Comparison of ENCODE assay signal across 22 mouse cellular contexts in genomic region chr5:125515006-125515405, GRCm38 (mm10). TPM values are rescaled to one million over a fixed set of nuclear protein-coding genes. Genes with fewer than 3 reads are reported as not detected.
DNase-seq lines count a peak whose midpoint lies in the region; ATAC-seq and TF ChIP-seq lines count a peak whose summit lies in the region.
"Had no signal": no experiment of that assay in that cellular context is flagged by ENCODE, and none has a peak within 500 bp of the region (broad histone marks: within the 10 kb centered on the region; RNA-seq: fewer than 3 reads in every experiment).

No protein-coding gene starts in this region.

- no peak for TF ChIP-seq POLR2A in brain, embryonic 14.5 days (IDR thresholded peaks at IDR 0.05; ENCODE audit: borderline replicate concordance, extremely low read depth, insufficient read depth, insufficient read length, poor library complexity, severe bottlenecking)

- peaks cover 78% of the 10 kb centered on the region for H3K36me3 ChIP-seq in forebrain, embryonic 12.5 days (replicated peaks)
- peaks cover 72% of the 10 kb centered on the region for H3K36me3 ChIP-seq in forebrain, embryonic 13.5 days (ENCODE audit: poor library complexity, severe bottlenecking)
- peaks cover 69% of the 10 kb centered on the region for H3K36me3 ChIP-seq in hindbrain, postnatal 0 days (ENCODE audit: insufficient read depth, low read length)
- H3K36me3 ChIP-seq in hindbrain, embryonic 14.5 days (replicated peaks; ENCODE audit: control insufficient read depth, insufficient read depth), result peaks cover 77% of the 10 kb centered on the region
- H3K36me3 ChIP-seq in midbrain, embryonic 15.5 days (replicated peaks), result peaks cover 29% of the 10 kb centered on the region; the same call in 1 of the 2 replicates
- peaks cover 38% of the 10 kb centered on the region for H3K36me3 ChIP-seq in midbrain, embryonic 16.5 days (ENCODE audit: control insufficient read depth, insufficient read depth, low read length)

- peak; percentile 30 for DNase-seq in hindbrain, postnatal 0 days (ENCODE audit: low spot score)
- no peak for DNase-seq in hindbrain, embryonic 14.5 days (ENCODE audit: low spot score)
- DNase-seq in brain, embryonic 14.5 days (ENCODE audit: low read depth), result peak; percentile 60
- DNase-seq: adrenal gland, postnatal 10 days; B cell, adult 2 months; cerebellum, adult 18-20 months; cerebellum, adult 9-11 months; cerebellum, postnatal 36 days; gastrocnemius, postnatal 10 days; heart, adult 18-20 months; heart, postnatal 10 days; heart, postnatal 4 days had no signal

- no peak overlapping the region for H3K9ac ChIP-seq in forebrain, embryonic 12.5 days
- H3K9ac ChIP-seq in forebrain, embryonic 13.5 days, result no peak overlapping the region
- H3K9ac ChIP-seq in hindbrain, postnatal 0 days (replicated peaks; ENCODE audit: low read length), result no peak overlapping the region
- no peak overlapping the region; the same call in 1 of the 2 replicates for H3K9ac ChIP-seq in hindbrain, embryonic 14.5 days
- H3K9ac ChIP-seq in midbrain, embryonic 15.5 days, result no peak overlapping the region
- H3K9ac ChIP-seq in midbrain, embryonic 16.5 days (ENCODE audit: low read depth, low read length), result no peak overlapping the region
- H3K9ac ChIP-seq: embryonic facial prominence, embryonic 13.5 days; forebrain, embryonic 15.5 days had no signal

- ATAC-seq in forebrain, embryonic 12.5 days (ENCODE audit: low FRiP score), result peak; percentile 46; the same call in 1 of the 2 replicates
- no peak for ATAC-seq in forebrain, embryonic 13.5 days
- no peak for ATAC-seq in hindbrain, postnatal 0 days
- no peak for ATAC-seq in hindbrain, embryonic 14.5 days (ENCODE audit: low FRiP score)
- ATAC-seq in midbrain, embryonic 15.5 days (replicated peaks), result peak; percentile 48; the same call in 1 of the 2 replicates
- ATAC-seq in midbrain, embryonic 16.5 days, result no peak
- ATAC-seq: CD4-positive, CD25-positive, alpha-beta regulatory T cell, adult 4 months; forebrain, embryonic 15.5 days had no signal

- 90% methylated on average over 12 of the region's 12 CpGs for WGBS in forebrain, embryonic 12.5 days
- WGBS in forebrain, embryonic 13.5 days, result 85% methylated on average over 12 of the region's 12 CpGs
- WGBS in hindbrain, postnatal 0 days, result 73% methylated on average over 12 of the region's 12 CpGs
- WGBS in hindbrain, embryonic 14.5 days, result 80% methylated on average over 12 of the region's 12 CpGs
- 84% methylated on average over 12 of the region's 12 CpGs for WGBS in midbrain, embryonic 15.5 days
- WGBS in midbrain, embryonic 16.5 days, result 81% methylated on average over 12 of the region's 12 CpGs

- no peak for TF ChIP-seq CTCF in hindbrain, postnatal 0 days (IDR thresholded peaks at IDR 0.05; ENCODE audit: low read depth)
- TF ChIP-seq CTCF in brain, embryonic 14.5 days (IDR thresholded peaks at IDR 0.05; ENCODE audit: borderline replicate concordance, extremely low read depth, insufficient read depth, insufficient read length), result no peak

- H3K9me3 ChIP-seq in forebrain, embryonic 12.5 days, result no peaks in the 10 kb centered on the region
- H3K9me3 ChIP-seq in forebrain, embryonic 13.5 days (replicated peaks), result no peaks in the 10 kb centered on the region
- no peaks in the 10 kb centered on the region for H3K9me3 ChIP-seq in hindbrain, postnatal 0 days (ENCODE audit: low read length)
- no peaks in the 10 kb centered on the region for H3K9me3 ChIP-seq in hindbrain, embryonic 14.5 days (ENCODE audit: control insufficient read depth, low read length)
- H3K9me3 ChIP-seq in midbrain, embryonic 15.5 days, result no peaks in the 10 kb centered on the region
- H3K9me3 ChIP-seq in midbrain, embryonic 16.5 days (replicated peaks; ENCODE audit: control insufficient read depth, low read length, poor library complexity, severe bottlenecking), result no peaks in the 10 kb centered on the region
- H3K9me3 ChIP-seq: embryonic facial prominence, embryonic 13.5 days; forebrain, embryonic 15.5 days; G1E; heart, embryonic 10.5 days had no signal

- no peaks in the 10 kb centered on the region; the same call in 1 of the 2 replicates for H3K4me1 ChIP-seq in forebrain, embryonic 12.5 days
- H3K4me1 ChIP-seq in forebrain, embryonic 13.5 days, result 0 out of 2 replicates have a peak, but pooled peaks cover 3% of the 10 kb centered on the region
- H3K4me1 ChIP-seq in hindbrain, postnatal 0 days (ENCODE audit: insufficient read depth, low read length), result no peaks in the 10 kb centered on the region
- no peaks in the 10 kb centered on the region for H3K4me1 ChIP-seq in hindbrain, embryonic 14.5 days (replicated peaks; ENCODE audit: control insufficient read depth, insufficient read depth, low read length)
- no peaks in the 10 kb centered on the region for H3K4me1 ChIP-seq in midbrain, embryonic 15.5 days
- no peaks in the 10 kb centered on the region for H3K4me1 ChIP-seq in midbrain, embryonic 16.5 days (ENCODE audit: control insufficient read depth, insufficient read depth, low read length)
- H3K4me1 ChIP-seq: embryonic facial prominence, embryonic 13.5 days had no signal

- H3K27me3 ChIP-seq in forebrain, embryonic 12.5 days, result no peaks in the 10 kb centered on the region
- H3K27me3 ChIP-seq in forebrain, embryonic 13.5 days, result no peaks in the 10 kb centered on the region
- no peaks in the 10 kb centered on the region for H3K27me3 ChIP-seq in hindbrain, postnatal 0 days (ENCODE audit: insufficient read depth, low read length)
- H3K27me3 ChIP-seq in hindbrain, embryonic 14.5 days (ENCODE audit: control insufficient read depth, insufficient read depth, low read length), result no peaks in the 10 kb centered on the region
- H3K27me3 ChIP-seq in midbrain, embryonic 15.5 days (replicated peaks), result no peaks in the 10 kb centered on the region
- no peaks in the 10 kb centered on the region for H3K27me3 ChIP-seq in midbrain, embryonic 16.5 days (ENCODE audit: control insufficient read depth, insufficient read depth, low read depth, low read length)
- H3K27me3 ChIP-seq: embryonic facial prominence, embryonic 13.5 days; forebrain, embryonic 15.5 days had no signal

- H3K4me3 ChIP-seq in forebrain, embryonic 12.5 days (replicated peaks), result no peak overlapping the region
- H3K4me3 ChIP-seq in forebrain, embryonic 13.5 days, result no peak overlapping the region
- H3K4me3 ChIP-seq in hindbrain, postnatal 0 days (ENCODE audit: low read length), result no peak overlapping the region
- H3K4me3 ChIP-seq in hindbrain, embryonic 14.5 days (replicated peaks; ENCODE audit: low read length), result no peak overlapping the region
- H3K4me3 ChIP-seq in midbrain, embryonic 15.5 days, result no peak overlapping the region
- no peak overlapping the region for H3K4me3 ChIP-seq in midbrain, embryonic 16.5 days (ENCODE audit: low read depth, low read length)
- H3K4me3 ChIP-seq: embryonic facial prominence, embryonic 13.5 days; forebrain, embryonic 15.5 days; heart, embryonic 10.5 days had no signal

- no peak overlapping the region for H3K4me2 ChIP-seq in forebrain, embryonic 12.5 days
- H3K4me2 ChIP-seq in forebrain, embryonic 13.5 days, result no peak overlapping the region
- no peak overlapping the region for H3K4me2 ChIP-seq in hindbrain, postnatal 0 days (ENCODE audit: low read depth, low read length)
- H3K4me2 ChIP-seq in hindbrain, embryonic 14.5 days (replicated peaks), result no peak overlapping the region
- H3K4me2 ChIP-seq in midbrain, embryonic 15.5 days, result no peak overlapping the region
- no peak overlapping the region for H3K4me2 ChIP-seq in midbrain, embryonic 16.5 days (ENCODE audit: low read length)
- H3K4me2 ChIP-seq: embryonic facial prominence, embryonic 13.5 days; forebrain, embryonic 15.5 days had no signal

- no peak overlapping the region for H3K27ac ChIP-seq in forebrain, embryonic 12.5 days
- no peak overlapping the region for H3K27ac ChIP-seq in forebrain, embryonic 13.5 days
- no peak overlapping the region for H3K27ac ChIP-seq in hindbrain, postnatal 0 days
- no peak overlapping the region for H3K27ac ChIP-seq in hindbrain, embryonic 14.5 days
- no peak overlapping the region for H3K27ac ChIP-seq in midbrain, embryonic 15.5 days
- no peak overlapping the region for H3K27ac ChIP-seq in midbrain, embryonic 16.5 days (ENCODE audit: low read length)
- H3K27ac ChIP-seq: embryonic facial prominence, embryonic 13.5 days; forebrain, embryonic 15.5 days; heart, embryonic 10.5 days had no signal

RNA-seq across cellular contexts. Expression of gene Tmem132b, which starts 16.6 kb away (rescaled TPM):
- polyA plus RNA-seq in forebrain, embryonic 12.5 days (2016; fragmentation: Nextera tagmentation; extraction: Ambion mirVana), result 1.6 and 1.8 TPM in 2 replicates
- polyA plus RNA-seq in forebrain, embryonic 13.5 days (2015; fragmentation: Nextera tagmentation; extraction: Ambion mirVana), result 2.1 TPM in 2 replicates
- 45.9 and 46.6 TPM in 2 replicates for total RNA-seq in hindbrain, postnatal 0 days (2014; rRNA removed)
- 6.1 and 6.9 TPM in 2 replicates for polyA plus RNA-seq in hindbrain, postnatal 0 days (2015; fragmentation: Nextera tagmentation; extraction: Ambion mirVana)
- 6.3 and 7.9 TPM in 2 replicates for polyA plus RNA-seq in hindbrain, embryonic 14.5 days (2014; fragmentation: Nextera tagmentation; extraction: Ambion mirVana)
- polyA plus RNA-seq in midbrain, embryonic 15.5 days (2015; fragmentation: Nextera tagmentation; extraction: Ambion mirVana), result 6.8 and 8.1 TPM in 2 replicates
- 5.5 and 6.6 TPM in 2 replicates for polyA plus RNA-seq in midbrain, embryonic 16.5 days (2015; fragmentation: Nextera tagmentation; extraction: Ambion mirVana)
- polyA plus RNA-seq in brain, embryonic 14.5 days (2012; rRNA removed), result 4.6 and 8.2 TPM in 2 replicates
- total RNA-seq: heart, adult 18-20 months had no signal
- polyA plus RNA-seq: G1E; heart, embryonic 10.5 days; heart, embryonic 14.5 days had no signal

RNA-seq across cellular contexts. Expression of gene Aacs, which starts 39.4 kb away (rescaled TPM):
- polyA plus RNA-seq in forebrain, embryonic 12.5 days (2016; fragmentation: Nextera tagmentation; extraction: Ambion mirVana), result 54.8 and 62.3 TPM in 2 replicates
- polyA plus RNA-seq in forebrain, embryonic 13.5 days (2015; fragmentation: Nextera tagmentation; extraction: Ambion mirVana), result 53.7 and 54.6 TPM in 2 replicates
- 124 and 125 TPM in 2 replicates for total RNA-seq in hindbrain, postnatal 0 days (2014; rRNA removed)
- 77.3 and 77.6 TPM in 2 replicates for polyA plus RNA-seq in hindbrain, postnatal 0 days (2015; fragmentation: Nextera tagmentation; extraction: Ambion mirVana)
- 75.5 and 98.4 TPM in 2 replicates for polyA plus RNA-seq in hindbrain, embryonic 14.5 days (2014; fragmentation: Nextera tagmentation; extraction: Ambion mirVana)
- polyA plus RNA-seq in midbrain, embryonic 15.5 days (2015; fragmentation: Nextera tagmentation; extraction: Ambion mirVana), result 95.9 and 96.0 TPM in 2 replicates
- polyA plus RNA-seq in midbrain, embryonic 16.5 days (2015; fragmentation: Nextera tagmentation; extraction: Ambion mirVana), result 100 and 125 TPM in 2 replicates
- 69.9 and 73.4 TPM in 2 replicates for polyA plus RNA-seq in brain, embryonic 14.5 days (2012; rRNA removed)

Comparison
In these comparisons a context has a peak if more than half of its experiments do, and no peak if none do; other contexts are left out.
1. ATAC-seq: peak in forebrain, embryonic 12.5 days (single experiment) and midbrain, embryonic 15.5 days (single experiment); none in forebrain, embryonic 13.5 days (single experiment), hindbrain, postnatal 0 days (single experiment), hindbrain, embryonic 14.5 days (single experiment) and midbrain, embryonic 16.5 days (single experiment).